Comparison of ENCODE assay signal across 8 mouse cellular contexts in genomic region chr9:55325564-55326514, GRCm38 (mm10). TPM values are rescaled to one million over a fixed set of nuclear protein-coding genes. Genes with fewer than 3 reads are reported as not detected.
DNase-seq lines count a peak whose midpoint lies in the region; ATAC-seq and TF ChIP-seq lines count a peak whose summit lies in the region.

No protein-coding gene starts in this region.

- H3K27ac ChIP-seq in spleen, adult 2 months (ENCODE audit: insufficient read depth, low read length): no peak overlapping the region
- no peak overlapping the region for H3K27ac ChIP-seq in limb, embryonic 13.5 days
- no peak overlapping the region for H3K27ac ChIP-seq in stomach, embryonic 16.5 days (ENCODE audit: low read length)

- H3K4me2 ChIP-seq in limb, embryonic 13.5 days (replicated peaks): peak overlapping the region; percentile 84
- H3K4me2 ChIP-seq in stomach, embryonic 16.5 days (ENCODE audit: low read depth, low read length): peak overlapping the region; percentile 94

- TF ChIP-seq CTCF in spleen, adult 2 months (IDR thresholded peaks at IDR 0.05; ENCODE audit: extremely low read depth, insufficient read depth, insufficient read length, insufficient replicate concordance): no peak

- 9% methylated on average over 18 of the region's 18 CpGs for WGBS in spleen, adult 2 months
- WGBS in limb, embryonic 13.5 days: 14% methylated on average over 18 of the region's 18 CpGs
- WGBS in stomach, embryonic 16.5 days: 16% methylated on average over 18 of the region's 18 CpGs

- peaks cover 9% of the 10 kb centered on the region for H3K27me3 ChIP-seq in spleen, adult 2 months (ENCODE audit: control insufficient read depth, insufficient read depth, low read length)
- peaks cover 59% of the 10 kb centered on the region for H3K27me3 ChIP-seq in limb, embryonic 13.5 days
- H3K27me3 ChIP-seq in stomach, embryonic 16.5 days (ENCODE audit: control insufficient read depth, insufficient read depth, low read length): peaks cover 13% of the 10 kb centered on the region

- peak overlapping the region; percentile 77 for H3K9ac ChIP-seq in limb, embryonic 13.5 days
- H3K9ac ChIP-seq in stomach, embryonic 16.5 days (ENCODE audit: low read length): peak overlapping the region; percentile 83

- ATAC-seq in limb, embryonic 13.5 days (ENCODE audit: low FRiP score, low read depth): no peak
- no peak for ATAC-seq in stomach, embryonic 16.5 days (ENCODE audit: insufficient read depth, low FRiP score)

- TF ChIP-seq POLR2A in spleen, adult 2 months (IDR thresholded peaks at IDR 0.05; ENCODE audit: low read depth, low read length): no peak

- H3K9me3 ChIP-seq in limb, embryonic 13.5 days: no peaks in the 10 kb centered on the region
- no peaks in the 10 kb centered on the region for H3K9me3 ChIP-seq in stomach, embryonic 16.5 days (replicated peaks; ENCODE audit: control insufficient read depth, low read length)

- H3K4me1 ChIP-seq in spleen, adult 2 months (ENCODE audit: control insufficient read depth, insufficient read depth, insufficient read length): peaks cover 4% of the 10 kb centered on the region; the same call in 1 of the 2 replicates
- H3K4me1 ChIP-seq in limb, embryonic 13.5 days: peaks cover 14% of the 10 kb centered on the region
- no peaks in the 10 kb centered on the region; the same call in 1 of the 2 replicates for H3K4me1 ChIP-seq in stomach, embryonic 16.5 days (ENCODE audit: control insufficient read depth, insufficient read depth, low read length)

- H3K4me3 ChIP-seq in spleen, adult 2 months (ENCODE audit: extremely low read depth, insufficient read depth, insufficient read length): peak overlapping the region; percentile 77
- H3K4me3 ChIP-seq in limb, embryonic 13.5 days: peak overlapping the region; percentile 73
- H3K4me3 ChIP-seq in stomach, embryonic 16.5 days (replicated peaks; ENCODE audit: low read length): peak overlapping the region; percentile 82

- H3K36me3 ChIP-seq in spleen, adult 2 months (ENCODE audit: control insufficient read depth, insufficient read depth, low read length): no peaks in the 10 kb centered on the region
- H3K36me3 ChIP-seq in limb, embryonic 13.5 days: no peaks in the 10 kb centered on the region
- H3K36me3 ChIP-seq in stomach, embryonic 16.5 days (ENCODE audit: control insufficient read depth, insufficient read depth, low read length): no peaks in the 10 kb centered on the region

- peak; percentile 32 for DNase-seq in cerebellum, adult 8-10 months
- no peak for DNase-seq in cerebellum, adult 9-11 months
- no peak for DNase-seq in spleen, adult 2 months (ENCODE audit: low read depth in 1 of 2, low spot score in 2 of 2)
- no peak for DNase-seq in spleen, postnatal 10 days (ENCODE audit: low spot score in 2 of 2)
- DNase-seq in layer of hippocampus, postnatal 14 days (ENCODE audit: low spot score in 2 of 2): no peak
- DNase-seq in kidney, postnatal 14 days: no peak

RNA-seq across cellular contexts. Expression of gene Nrg4, which starts 0.8 kb away (rescaled TPM):
- polyA plus RNA-seq in spleen, adult 2 months (2012; rRNA removed): 0.28 and 0.46 TPM in 2 replicates
- 1.4 and 1.6 TPM in 2 replicates for polyA plus RNA-seq in limb, embryonic 13.5 days (2015; fragmentation: Nextera tagmentation; extraction: Ambion mirVana)
- 1.00 and 1.1 TPM in 2 replicates for polyA plus RNA-seq in stomach, embryonic 16.5 days (2015; fragmentation: Nextera tagmentation; extraction: Ambion mirVana)
- under 1 TPM; 0.39 to 0.76 TPM for total RNA-seq in layer of hippocampus, postnatal 14 days (2021)

RNA-seq across cellular contexts. Expression of gene Tmem266, which starts 0.9 kb away (rescaled TPM):
- 0.08 and 0.19 TPM in 2 replicates for polyA plus RNA-seq in spleen, adult 2 months (2012; rRNA removed)
- 0.79 and 0.93 TPM in 2 replicates for polyA plus RNA-seq in limb, embryonic 13.5 days (2015; fragmentation: Nextera tagmentation; extraction: Ambion mirVana)
- 1.2 TPM in 2 replicates for polyA plus RNA-seq in stomach, embryonic 16.5 days (2015; fragmentation: Nextera tagmentation; extraction: Ambion mirVana)
- 1 to 10 TPM; 5.7 to 7.5 TPM for total RNA-seq in layer of hippocampus, postnatal 14 days (2021)
